Mouse (Mus musculus) spleen, adult 2 months (tissue): ENCODE data around the gene Pard6b.

ENCODE experiments used
- CTCF ChIP-seq: fragments of 200-500 bp; IDR thresholded peaks from 2 replicates; pipeline ENCODE4 v1.5.1; 2011; ENCODE audit warnings: mild to moderate bottlenecking, inconsistent platforms; ENCODE audit not compliant: insufficient read depth, insufficient read length, insufficient replicate concordance; ENCODE audit errors: extremely low read depth
- POLR2A ChIP-seq: fragments of 200-500 bp; IDR thresholded peaks from 2 replicates; pipeline ENCODE4 v1.6.1; 2011; ENCODE audit warnings: low read depth, low read length, inconsistent platforms

DNA sequence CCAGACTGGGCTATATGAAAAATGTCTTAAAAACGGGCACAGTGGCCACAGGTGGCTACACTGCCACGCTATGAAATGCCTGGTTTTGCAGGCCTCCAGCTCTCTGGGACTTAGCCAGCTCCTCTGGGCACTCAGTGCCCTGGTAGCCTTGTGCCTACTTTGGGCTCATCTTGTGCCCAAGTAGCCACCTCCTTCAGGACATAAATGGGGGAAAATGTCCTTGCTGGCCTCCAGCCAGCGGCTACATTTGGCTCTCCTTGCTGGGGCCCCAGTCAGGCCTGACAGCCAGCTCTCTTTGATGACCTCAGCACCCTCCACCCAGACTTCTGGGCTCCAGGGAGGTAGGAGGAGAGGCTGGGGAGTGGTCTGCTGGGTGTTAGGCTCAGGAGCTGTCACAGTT is 49.2 kb downstream of the Pard6b start:
- TF ChIP-seq CTCF, result no peak
- no peak for TF ChIP-seq POLR2A
